Mouse (Mus musculus) kidney, adult 2 months (tissue): Measurements from ENCODE around the gene 4930430F08Rik. TPM values are rescaled to one million over a fixed set of nuclear protein-coding genes. Genes with fewer than 3 reads are reported as not detected.

Experiments
- DNase-seq: peaks from one replicate; pipeline ENCODE4 v3.0.0; 2021
- H3K27ac ChIP-seq: fragments of 200-500 bp; 2 replicates; pipeline ENCODE4 v1.5.1; 2012; ENCODE audit warnings: low read depth, low read length, control low read depth, inconsistent platforms; ENCODE audit not compliant: insufficient read depth
- H3K27me3 ChIP-seq: fragments of 200-500 bp; replicated peaks from 2 replicates; pipeline ENCODE4 v1.6.1; 2012; ENCODE audit warnings: mild to moderate bottlenecking, moderate library complexity, low read length, inconsistent platforms; ENCODE audit not compliant: control insufficient read depth, insufficient read depth
- H3K36me3 ChIP-seq: fragments of 200-500 bp; 2 replicates; pipeline ENCODE4 v1.6.1; 2012; ENCODE audit warnings: mild to moderate bottlenecking, moderate library complexity, low read length, inconsistent platforms; ENCODE audit not compliant: control insufficient read depth, insufficient read depth
- H3K4me1 ChIP-seq: fragments of 200-500 bp; 2 replicates; pipeline ENCODE4 v1.6.1; 2011; ENCODE audit warnings: low read length; ENCODE audit not compliant: control insufficient read depth, insufficient read depth
- H3K4me3 ChIP-seq: fragments of 200-500 bp; 2 replicates; pipeline ENCODE4 v1.5.1; 2011; ENCODE audit warnings: mild to moderate bottlenecking, low read depth, low read length, control low read depth; ENCODE audit not compliant: insufficient read depth
- CTCF ChIP-seq: fragments of 200-500 bp; conservative IDR thresholded peaks from 2 replicates; pipeline ENCODE4 v1.5.1; 2011; ENCODE audit warnings: low read depth, mild to moderate bottlenecking, control low read depth, low read length, moderate library complexity, mixed read lengths; ENCODE audit not compliant: insufficient read depth, insufficient read length
- POLR2A ChIP-seq: fragments of 200-500 bp; IDR thresholded peaks from one replicate; pipeline ENCODE4 v1.6.1; 2011; ENCODE audit warnings: low read depth, low read length, control low read depth
- WGBS: fragments of 180-500 bp; shearing (Covaris S2); methylation state at CpG from one replicate; pipeline ENCODE4 v1.1.7; 2018; 5-methylcytosine and 5-hydroxymethylcytosine counted together
- polyA plus RNA-seq: library from polyadenylated mRNA; depleted of rRNA; stranded (reverse); fragments of >200 nt; gene quantifications from 2 replicates; pipeline ENCODE4 v1.2.3, GENCODE M21; 2012

4930430F08Rik gene
- polyA plus RNA-seq, 1 experiment: 14.1 TPM

- no peaks in the 10 kb centered on the region for H3K36me3 ChIP-seq
- H3K27me3 ChIP-seq: no peaks in the 10 kb centered on the region
- H3K4me1 ChIP-seq: no peaks in the 10 kb centered on the region
- no peak for DNase-seq
- H3K27ac ChIP-seq: no peak overlapping the region
- no peak overlapping the region for H3K4me3 ChIP-seq
- WGBS: 88% methylated on average over 9 of the region's 9 CpGs
- no peak for TF ChIP-seq POLR2A
- no peak for TF ChIP-seq CTCF
These were observed 13.3 kb upstream of the 4930430F08Rik start for GRCm38 (mm10) chr10:100603511-100603910.

GRCm38 (mm10) chr10:100598339-100598738 lies 8.1 kb upstream of the 4930430F08Rik start:
- H3K4me1 ChIP-seq: no peaks in the 10 kb centered on the region
- H3K27me3 ChIP-seq: no peaks in the 10 kb centered on the region
- WGBS: 33% methylated on average over 3 of the region's 3 CpGs
- H3K27ac ChIP-seq: no peak overlapping the region
- no peak for DNase-seq
- no peak overlapping the region for H3K4me3 ChIP-seq
- H3K36me3 ChIP-seq: no peaks in the 10 kb centered on the region
- no peak for TF ChIP-seq CTCF
- no peak for TF ChIP-seq POLR2A

GRCm38 (mm10) chr10:100588932-100589388 lies 1.3 kb downstream of the 4930430F08Rik start:
- Histone ChIP-seq H3K4me1 (no peaks in the 10 kb centered on the region), H3K27me3 (no peaks in the 10 kb centered on the region), H3K36me3 (peaks cover 1% of the 10 kb centered on the region; the same call in 1 of the 2 replicates), H3K4me3 (peak overlapping the region; percentile 96), H3K27ac (no peak overlapping the region)
- under 1% methylated on average over 31 of the region's 31 CpGs for WGBS
- peak; percentile 95 for DNase-seq
- TF ChIP-seq POLR2A (no peak), CTCF (no peak)

- DNase-seq: no peak
- Histone ChIP-seq H3K27me3 (no peaks in the 10 kb centered on the region), H3K4me3 (peak overlapping the region; percentile 96), H3K27ac (no peak overlapping the region), H3K4me1 (no peaks in the 10 kb centered on the region), H3K36me3 (peaks cover 1% of the 10 kb centered on the region; the same call in 1 of the 2 replicates)
- TF ChIP-seq CTCF (no peak), POLR2A (no peak)
- WGBS: 27% methylated on average over 7 of the region's 7 CpGs
These were observed 1.7 kb downstream of the 4930430F08Rik start for GRCm38 (mm10) chr10:100588524-100588923.

GRCm38 (mm10) chr10:100584178-100584577 lies 6.0 kb downstream of the 4930430F08Rik start:
- H3K27me3 ChIP-seq: no peaks in the 10 kb centered on the region
- H3K4me1 ChIP-seq: no peaks in the 10 kb centered on the region
- H3K27ac ChIP-seq: no peak overlapping the region
- H3K4me3 ChIP-seq: no peak overlapping the region
- TF ChIP-seq CTCF: no peak
- no peak for TF ChIP-seq POLR2A
- H3K36me3 ChIP-seq: peaks cover 1% of the 10 kb centered on the region; the same call in 1 of the 2 replicates
- 73% methylated on average over 3 of the region's 3 CpGs for WGBS
- no peak for DNase-seq

GRCm38 (mm10) chr10:100575294-100575693 lies 14.9 kb downstream of the 4930430F08Rik start:
- Histone ChIP-seq H3K4me1 (no peaks in the 10 kb centered on the region), H3K4me3 (no peak overlapping the region), H3K27ac (no peak overlapping the region), H3K36me3 (peaks cover 4% of the 10 kb centered on the region), H3K27me3 (no peaks in the 10 kb centered on the region)
- TF ChIP-seq CTCF (no peak), POLR2A (no peak)
- no peak for DNase-seq
- 82% methylated on average over 7 of the region's 7 CpGs for WGBS

- no peak for DNase-seq
- WGBS: 94% methylated on average over 7 of the region's 7 CpGs
- H3K4me3 ChIP-seq: no peak overlapping the region
These were observed 15.6 kb downstream of the 4930430F08Rik start for GRCm38 (mm10) chr10:100574505-100575149.

GRCm38 (mm10) chr10:100571707-100572106 lies 18.5 kb downstream of the 4930430F08Rik start:
- Histone ChIP-seq H3K4me3 (no peak overlapping the region), H3K4me1 (no peaks in the 10 kb centered on the region), H3K27me3 (no peaks in the 10 kb centered on the region), H3K36me3 (peaks cover 4% of the 10 kb centered on the region), H3K27ac (no peak overlapping the region)
- no peak for DNase-seq
- TF ChIP-seq CTCF: no peak
- TF ChIP-seq POLR2A: no peak
- 93% methylated on average over 3 of the region's 3 CpGs for WGBS

More at GRCm38 (mm10) chr10:100574505-100575149, 15.6 kb downstream of the 4930430F08Rik start:
- Histone ChIP-seq H3K27ac (no peak overlapping the region), H3K36me3 (peaks cover 4% of the 10 kb centered on the region), H3K27me3 (no peaks in the 10 kb centered on the region), H3K4me1 (no peaks in the 10 kb centered on the region)
- TF ChIP-seq POLR2A (no peak), CTCF (no peak)
